Mouse (Mus musculus): ENCODE results near the gene Igsf8.

Igsf8 gene

GRCm38 (mm10) chr1:172302851-172303250 is 41.4 kb downstream of the Igsf8 start:
- no peak for DNase-seq (ENCODE audit: low spot score in 2 of 2)

- no peak for DNase-seq (ENCODE audit: low spot score in 2 of 2)
These were observed 43.0 kb downstream of the Igsf8 start for GRCm38 (mm10) chr1:172304443-172304842.

GRCm38 (mm10) chr1:172305153-172305552 is 43.7 kb downstream of the Igsf8 start:
- DNase-seq (ENCODE audit: low spot score in 2 of 2) = no peak

- no peak for DNase-seq (ENCODE audit: low spot score in 2 of 2)
These were observed 44.2 kb downstream of the Igsf8 start for GRCm38 (mm10) chr1:172305635-172306034.

GRCm38 (mm10) chr1:172306196-172306595 is 44.8 kb downstream of the Igsf8 start:
- no peak for DNase-seq (ENCODE audit: low spot score in 2 of 2)

DNA sequence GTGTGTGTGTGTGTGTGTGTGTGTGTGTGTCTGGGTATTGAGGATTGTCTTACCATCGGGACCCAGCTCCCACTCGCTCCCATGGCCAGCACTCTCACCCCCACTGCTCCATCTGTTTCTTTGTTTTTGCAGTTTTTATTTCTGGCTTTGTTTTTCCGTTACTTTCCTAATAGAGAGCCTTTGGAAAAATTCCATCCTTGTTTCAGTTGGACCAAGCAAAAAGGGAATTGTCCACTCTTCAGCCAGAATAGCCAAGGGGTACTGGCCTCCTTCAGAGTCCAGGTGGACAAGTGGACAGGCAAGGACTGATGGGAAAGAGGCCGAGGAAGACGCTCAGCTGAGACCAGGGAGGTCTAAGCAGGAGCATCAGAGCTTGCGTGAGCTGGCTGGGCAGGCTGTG is 45.4 kb downstream of the Igsf8 start:
- no peak for DNase-seq (ENCODE audit: low spot score in 2 of 2)

DNA sequence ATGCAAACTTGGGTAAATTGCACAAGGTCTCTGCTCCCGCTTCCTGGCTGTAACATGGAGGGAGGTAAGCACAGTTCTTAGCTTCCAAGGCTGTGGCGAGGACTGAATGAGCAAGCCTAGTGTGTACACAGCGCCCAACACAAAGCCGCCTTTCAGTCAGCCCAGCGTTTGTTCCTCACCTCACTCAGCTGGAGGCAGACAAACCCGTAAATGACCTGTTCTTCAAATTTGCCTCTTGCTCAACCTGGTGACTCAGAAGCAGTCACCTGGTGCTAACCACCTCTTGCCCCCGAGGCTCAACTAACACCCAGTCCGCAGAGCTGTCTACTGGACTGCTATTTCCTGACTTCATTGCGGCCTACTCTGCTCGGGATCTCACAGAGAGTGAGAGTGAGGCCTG is 46.5 kb downstream of the Igsf8 start:
- no peak for DNase-seq (ENCODE audit: low spot score in 2 of 2)

DNA sequence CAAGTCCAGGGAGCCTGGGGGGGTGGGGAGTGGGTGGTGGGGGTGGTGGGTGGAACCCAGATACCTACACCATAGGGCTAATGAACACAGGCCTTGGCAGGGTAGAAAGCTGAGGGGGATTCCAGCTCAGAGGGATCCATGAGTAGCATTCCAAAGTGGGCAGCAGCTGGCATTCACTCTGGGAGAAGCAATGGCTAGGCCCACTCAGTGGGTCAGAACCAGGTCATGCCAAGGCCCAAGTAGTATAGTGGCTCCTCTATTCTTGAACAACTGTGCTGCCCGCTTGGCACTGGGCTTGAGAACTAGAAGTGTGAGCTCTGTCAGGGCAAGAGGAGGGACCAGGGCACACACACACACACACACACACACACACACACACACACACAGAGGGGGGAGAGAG is 47.0 kb downstream of the Igsf8 start:
- DNase-seq (ENCODE audit: low spot score in 2 of 2) = no peak

DNA sequence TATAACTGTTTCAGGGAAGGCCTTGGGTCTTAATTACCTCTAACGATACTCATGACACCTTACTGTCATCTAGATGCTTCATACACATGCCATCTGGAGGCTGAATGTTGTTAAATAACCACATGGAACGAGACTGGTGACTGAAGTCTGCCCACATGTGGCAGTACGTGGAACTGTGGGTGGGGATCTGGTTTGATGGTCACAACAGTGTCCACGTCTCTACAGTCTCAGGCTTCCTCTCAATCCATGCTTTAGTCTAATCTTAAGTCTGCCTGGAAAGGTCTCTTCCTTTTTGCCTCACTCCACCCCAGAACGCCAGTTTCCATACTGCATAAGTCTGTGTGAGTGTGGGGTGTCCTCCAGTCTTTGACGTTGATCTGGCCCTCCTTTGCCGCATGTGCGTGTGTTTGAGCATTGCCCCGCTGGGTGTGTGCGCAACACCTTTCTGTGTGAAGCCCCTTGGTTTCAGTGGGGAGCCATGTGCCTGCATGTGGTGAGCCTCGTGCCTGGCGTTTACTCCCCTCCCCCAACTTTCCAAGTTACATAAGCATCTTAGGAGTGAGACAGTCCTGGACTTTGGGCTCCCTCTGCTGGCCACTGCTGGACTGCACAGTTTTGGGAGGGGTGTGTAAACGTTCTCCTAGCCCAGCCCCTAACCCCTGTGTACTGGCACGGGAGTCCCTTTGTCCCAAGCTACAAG is 48.4 kb downstream of the Igsf8 start:
- DNase-seq (ENCODE audit: low spot score in 2 of 2) = peak; percentile 87 to 94

DNA sequence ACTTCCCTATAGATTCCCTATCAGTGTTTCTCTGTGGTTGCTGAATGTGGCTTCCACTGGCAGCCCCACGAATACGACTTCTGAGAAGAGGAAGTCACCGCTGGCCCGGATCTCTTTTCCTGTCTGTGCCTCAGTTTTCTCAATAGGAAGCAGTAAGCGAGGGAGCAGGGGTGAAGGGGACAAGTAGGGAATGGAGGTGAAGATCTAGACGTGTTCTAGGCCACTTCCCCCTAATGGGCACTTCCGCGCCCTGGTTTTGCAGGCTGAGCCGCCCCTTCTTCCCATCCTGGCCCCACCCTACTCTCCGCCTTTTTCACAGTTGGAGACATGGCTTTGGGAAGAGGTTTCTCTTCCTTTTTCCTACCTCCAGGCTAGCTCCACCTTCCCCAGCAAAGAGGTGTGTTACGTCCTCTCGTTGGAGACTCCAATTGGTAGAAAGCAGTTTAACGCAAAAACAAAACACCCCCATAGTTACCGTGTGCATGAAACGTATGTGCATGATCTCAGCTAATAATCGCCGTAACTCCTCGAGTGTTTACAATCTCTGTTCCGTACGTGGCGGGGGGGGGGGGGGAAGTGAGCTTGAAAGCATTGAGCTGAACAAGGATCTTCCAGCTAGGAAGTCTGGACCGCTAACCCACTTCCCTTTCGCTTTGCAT is 49.9 kb downstream of the Igsf8 start:
- DNase-seq (ENCODE audit: low spot score in 2 of 2) = peak in 1 of 2 experiments; percentile 80

DNA sequence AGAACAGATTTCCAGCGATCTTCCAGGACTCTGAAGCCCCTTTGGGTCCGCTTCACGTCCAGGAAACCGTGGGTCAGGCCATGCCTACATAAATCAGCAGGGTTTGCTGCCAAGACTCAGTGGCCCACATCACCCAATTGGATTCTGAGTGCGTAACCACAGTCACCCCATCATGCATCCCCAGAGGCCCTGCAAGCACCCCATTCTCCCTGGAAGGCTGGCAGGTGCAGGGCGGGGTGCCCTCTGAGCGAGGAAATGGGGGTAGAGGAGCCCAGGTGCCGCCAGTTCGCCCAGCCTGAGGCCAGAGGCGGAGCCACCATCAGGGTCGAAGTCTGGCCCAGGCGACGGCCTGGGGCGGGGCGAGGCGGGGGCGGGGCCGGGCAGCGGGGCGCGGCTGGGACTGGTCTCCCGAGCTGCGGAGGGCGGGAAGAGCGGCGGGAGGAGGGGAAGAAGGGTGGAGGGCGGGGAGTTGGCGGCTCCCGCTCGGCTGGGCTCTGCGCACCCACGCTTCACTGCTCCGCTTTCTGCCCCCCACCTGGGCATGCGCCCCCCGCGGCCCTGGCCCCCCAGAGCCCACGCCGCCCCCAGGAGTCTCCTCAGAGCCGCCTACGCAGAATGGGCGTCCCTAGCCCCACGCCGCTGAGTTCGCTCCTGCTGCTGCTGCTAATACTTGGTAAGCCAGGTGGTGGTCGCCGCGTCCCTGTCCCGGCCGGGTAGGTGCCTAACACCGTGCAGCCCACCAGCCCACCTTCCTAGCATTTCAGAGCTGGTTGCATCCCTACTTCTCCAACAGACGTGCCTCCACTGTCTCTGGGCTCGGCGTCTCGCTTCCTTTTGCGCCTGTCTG is 50.7 kb downstream of the Igsf8 start:
- DNase-seq (ENCODE audit: low spot score in 2 of 2) = peak in 1 of 2 experiments; percentile 78

GRCm38 (mm10) chr1:172312768-172313561 is 51.5 kb downstream of the Igsf8 start:
- peak in 1 of 2 experiments; percentile 82 for DNase-seq (ENCODE audit: low spot score in 2 of 2)

DNA sequence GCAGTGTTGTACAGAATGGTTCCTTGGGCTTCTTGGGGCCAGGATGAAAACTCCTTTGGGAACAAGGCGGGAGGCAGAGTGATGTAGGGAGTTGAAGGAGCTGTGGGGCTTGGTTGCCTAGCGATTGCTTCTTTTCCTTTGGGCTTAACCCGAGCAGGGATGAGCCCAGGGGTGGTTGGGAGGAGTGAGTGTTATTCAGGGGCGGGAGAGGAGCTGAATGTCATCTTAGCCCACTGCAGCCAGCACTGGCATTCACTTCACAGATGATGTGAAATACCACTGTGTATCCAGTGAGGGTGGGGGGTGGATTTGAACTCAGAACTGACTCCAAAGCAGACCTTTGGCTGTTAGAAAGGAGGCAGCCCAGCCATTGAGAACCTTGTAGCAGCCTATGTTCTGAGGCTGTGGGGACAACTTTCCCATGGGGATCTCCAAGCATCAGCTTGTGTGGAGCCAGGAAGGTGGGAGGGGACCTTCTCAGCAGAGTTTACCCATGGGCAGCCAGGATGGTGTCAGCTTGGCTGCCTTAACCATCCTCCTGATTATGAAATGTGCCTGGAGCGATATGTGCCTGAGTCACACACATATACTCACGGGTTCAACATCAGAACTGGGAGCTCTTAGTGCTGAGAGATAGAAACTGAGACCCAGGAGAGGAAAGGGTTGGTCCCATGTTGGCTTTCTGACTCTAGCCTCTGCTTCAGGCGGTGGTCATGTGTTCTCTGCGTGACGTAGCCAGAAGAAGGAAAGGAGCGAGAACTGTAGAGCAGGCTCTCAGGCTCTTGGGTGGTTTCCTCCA is 52.4 kb downstream of the Igsf8 start:
- DNase-seq (ENCODE audit: low spot score in 2 of 2) = peak in 1 of 2 experiments; percentile 52

DNA sequence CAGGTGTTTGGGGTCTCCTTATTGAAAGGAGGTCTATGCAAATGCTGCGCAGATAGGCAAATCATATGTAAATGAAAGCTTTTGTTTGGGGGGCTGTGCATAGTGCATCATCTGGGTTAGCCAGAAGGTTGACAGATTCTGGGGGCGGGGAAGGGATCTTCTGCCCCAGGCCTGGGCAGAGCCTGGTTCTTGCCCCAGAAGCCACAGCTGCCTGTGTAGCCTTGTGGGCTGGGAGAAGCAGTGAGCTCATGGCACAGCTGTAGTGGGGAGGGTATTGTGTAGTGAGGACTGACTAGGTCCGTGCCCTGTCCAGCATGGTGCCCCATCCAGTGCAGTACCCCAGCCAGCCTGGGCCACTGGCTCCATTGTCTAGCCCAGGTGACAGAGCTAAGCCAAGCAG is 53.5 kb downstream of the Igsf8 start:
- no peak for DNase-seq (ENCODE audit: low spot score in 2 of 2)

- DNase-seq (ENCODE audit: low spot score in 2 of 2) = no peak
These were observed 56.0 kb downstream of the Igsf8 start for GRCm38 (mm10) chr1:172317431-172317830.

DNA sequence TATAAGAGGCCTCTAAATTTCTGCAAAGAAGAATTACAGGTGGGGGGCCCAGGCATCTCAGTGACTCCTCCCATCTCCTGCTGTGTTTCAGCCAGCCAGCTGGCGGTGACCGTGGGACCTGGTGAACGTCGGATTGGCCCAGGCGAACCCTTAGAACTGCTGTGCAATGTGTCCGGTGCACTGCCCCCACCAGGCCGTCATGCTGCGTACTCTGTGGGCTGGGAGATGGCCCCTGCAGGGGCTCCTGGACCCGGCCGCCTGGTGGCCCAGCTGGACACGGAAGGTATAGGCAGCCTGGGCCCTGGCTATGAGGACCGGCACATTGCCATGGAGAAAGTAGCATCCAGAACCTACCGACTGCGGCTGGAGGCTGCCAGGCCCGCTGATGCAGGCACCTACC is 56.5 kb downstream of the Igsf8 start:
- no peak for DNase-seq (ENCODE audit: low spot score in 2 of 2)

- DNase-seq (ENCODE audit: low spot score in 2 of 2) = peak in 1 of 2 experiments; percentile 47
These were observed 57.1 kb downstream of the Igsf8 start for GRCm38 (mm10) chr1:172318424-172319035.

DNA sequence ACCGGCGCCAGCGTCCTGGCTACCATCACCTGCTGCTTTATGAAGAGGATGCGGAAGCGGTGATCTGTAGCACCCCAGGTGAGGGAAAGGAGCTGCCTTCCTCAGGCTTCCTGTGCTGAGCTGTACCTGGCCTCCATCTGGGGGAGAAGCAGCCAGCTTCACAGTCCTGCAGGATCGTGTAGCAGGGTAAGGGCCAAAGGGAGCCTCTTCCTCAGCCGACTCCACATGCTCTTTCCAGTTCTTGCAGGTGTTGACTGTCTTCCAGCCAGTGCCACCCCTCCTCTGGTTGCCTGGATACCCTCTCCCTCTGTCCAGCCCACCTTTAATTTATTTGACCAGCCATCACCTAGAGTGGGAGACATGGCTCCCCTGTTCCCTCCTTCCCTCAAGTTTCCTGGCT is 57.9 kb downstream of the Igsf8 start:
- peak in 1 of 2 experiments; percentile 42 for DNase-seq (ENCODE audit: low spot score in 2 of 2)

DNA sequence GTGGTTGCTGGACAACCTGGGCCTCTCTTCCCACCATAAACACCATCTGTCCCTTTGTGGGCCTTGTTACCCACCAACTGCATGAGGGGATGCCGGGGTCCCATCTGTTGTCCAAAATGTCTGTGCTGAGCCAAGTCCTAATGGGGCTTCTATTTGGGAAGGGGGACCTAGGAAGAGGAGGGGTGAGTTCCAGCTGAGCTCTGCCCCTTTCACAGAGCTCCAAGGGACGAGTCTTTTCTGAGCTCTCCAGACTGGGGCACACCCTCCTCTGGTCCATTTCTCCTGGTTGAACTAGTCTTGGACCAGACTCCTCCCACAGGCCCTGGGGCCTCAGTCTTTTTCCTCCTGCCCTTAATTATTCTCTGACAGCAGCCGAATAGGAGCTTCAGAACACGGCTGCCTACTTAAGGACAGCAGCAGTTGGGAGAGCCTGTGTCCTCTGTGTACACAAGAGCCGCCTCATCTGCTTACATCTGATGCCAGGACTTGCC is 58.5 kb downstream of the Igsf8 start:
- DNase-seq (ENCODE audit: low spot score in 2 of 2) = peak in 1 of 2 experiments; percentile 68

DNA sequence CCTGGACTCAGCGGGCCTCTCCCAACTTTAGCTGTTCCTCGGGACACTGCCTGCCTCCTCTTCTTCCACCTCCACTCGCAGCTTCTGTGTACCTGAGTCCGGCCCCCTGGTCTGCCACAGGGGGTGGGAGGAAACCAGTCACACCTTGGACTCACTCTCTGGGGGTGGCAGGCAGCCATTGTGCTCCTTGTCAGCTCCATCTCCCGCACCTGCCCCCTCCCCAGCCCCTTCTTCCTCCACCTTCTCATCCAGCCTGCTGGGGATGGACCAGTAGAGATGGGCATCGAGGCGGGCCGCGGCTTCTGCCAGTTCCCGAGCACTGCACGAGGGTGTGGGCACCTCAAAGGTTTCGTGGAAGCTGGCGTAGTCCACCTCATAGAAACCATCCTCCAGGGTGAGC is 61.3 kb downstream of the Igsf8 start:
- peak in 1 of 2 experiments; percentile 35 for DNase-seq (ENCODE audit: low spot score in 2 of 2)

Measured in left cerebral cortex, adult 9 months (tissue).